Comparison of ENCODE assay signal across 11 mouse cellular contexts in the genomic region with DNA sequence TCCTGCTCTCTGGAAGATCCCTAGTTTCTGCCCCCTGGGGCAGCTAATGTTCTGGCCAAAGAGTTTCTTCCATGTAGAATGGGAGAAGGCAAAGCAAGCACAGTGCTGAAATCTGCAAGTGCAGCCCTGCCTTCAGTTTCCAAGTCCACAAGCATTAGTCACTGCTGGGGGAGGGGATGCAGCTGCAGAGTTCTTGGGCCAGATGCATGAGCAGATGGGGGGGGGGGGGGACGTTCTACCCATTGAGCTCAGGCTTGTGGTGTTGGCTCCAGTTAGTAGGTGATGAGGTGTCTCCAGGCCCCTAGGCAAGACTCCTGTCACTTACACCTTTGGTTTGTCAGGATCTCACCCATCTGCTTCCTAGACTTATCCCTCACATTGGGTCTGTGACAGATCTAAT. TPM values are rescaled to one million over a fixed set of nuclear protein-coding genes. Genes with fewer than 3 reads are reported as not detected.
DNase-seq lines count a peak whose midpoint lies in the region; ATAC-seq and TF ChIP-seq lines count a peak whose summit lies in the region.
"Had no signal": no experiment of that assay in that cellular context is flagged by ENCODE, and none has a peak within 500 bp of the region (broad histone marks: within the 10 kb centered on the region; RNA-seq: fewer than 3 reads in every experiment).

No protein-coding gene starts in this region.

- no peaks in the 10 kb centered on the region for H3K4me1 ChIP-seq in limb, embryonic 14.5 days (ENCODE audit: control insufficient read depth, insufficient read depth, low read length)
- peaks cover 6% of the 10 kb centered on the region; the same call in 1 of the 2 replicates for H3K4me1 ChIP-seq in hindbrain, embryonic 14.5 days (replicated peaks; ENCODE audit: control insufficient read depth, insufficient read depth, low read length)

- ATAC-seq in limb, embryonic 14.5 days (ENCODE audit: low FRiP score, low read depth) = no peak
- ATAC-seq in hindbrain, embryonic 14.5 days (ENCODE audit: low FRiP score) = no peak
- ATAC-seq: hindbrain, embryonic 16.5 days had no signal

- no peak overlapping the region for H3K9ac ChIP-seq in limb, embryonic 14.5 days (ENCODE audit: low read depth, low read length, severe bottlenecking)
- H3K9ac ChIP-seq in hindbrain, embryonic 14.5 days = no peak overlapping the region

- no peak for TF ChIP-seq POLR2A in limb, embryonic 14.5 days (IDR thresholded peaks at IDR 0.05; ENCODE audit: borderline replicate concordance, extremely low read depth, insufficient read depth, insufficient read length)

- no CpG with 5 or more reads among the region's 1 CpGs for WGBS in limb, embryonic 14.5 days
- 64% methylated on average over 1 of the region's 1 CpGs for WGBS in hindbrain, embryonic 14.5 days

- no peak overlapping the region for H3K4me3 ChIP-seq in limb, embryonic 14.5 days (replicated peaks; ENCODE audit: low read length)
- no peak overlapping the region for H3K4me3 ChIP-seq in hindbrain, embryonic 14.5 days (replicated peaks; ENCODE audit: low read length)

- no peaks in the 10 kb centered on the region for H3K9me3 ChIP-seq in limb, embryonic 14.5 days (ENCODE audit: control insufficient read depth, low read length)
- H3K9me3 ChIP-seq in hindbrain, embryonic 14.5 days (ENCODE audit: control insufficient read depth, low read length) = no peaks in the 10 kb centered on the region

- DNase-seq in layer of hippocampus, adult 11-12 months (ENCODE audit: low spot score) = peak; percentile 33
- no peak for DNase-seq in layer of hippocampus, postnatal 14 days (ENCODE audit: low spot score in 2 of 2)
- peak; percentile 37 for DNase-seq in fibroblast of lung, adult 2 months (ENCODE audit: low read depth)
- DNase-seq in limb, embryonic 14.5 days (ENCODE audit: low spot score) = peak; percentile 32
- peak; percentile 81 for DNase-seq in thymus, postnatal 14 days
- no peak for DNase-seq in hindbrain, embryonic 14.5 days (ENCODE audit: low spot score)
- no peak for DNase-seq in spleen, adult 18-20 months
- DNase-seq in natural killer cell, adult 2 months (ENCODE audit: low spot score in 2 of 2) = no peak
- DNase-seq: kidney, postnatal 25 days had no signal

- no peak overlapping the region for H3K4me2 ChIP-seq in limb, embryonic 14.5 days (replicated peaks; ENCODE audit: low read depth, low read length, severe bottlenecking)
- no peak overlapping the region for H3K4me2 ChIP-seq in hindbrain, embryonic 14.5 days (replicated peaks)

- H3K27ac ChIP-seq in limb, embryonic 14.5 days (replicated peaks; ENCODE audit: low read depth, low read length) = no peak overlapping the region
- no peak overlapping the region for H3K27ac ChIP-seq in hindbrain, embryonic 14.5 days
- H3K27ac ChIP-seq: macrophage had no signal

- no peaks in the 10 kb centered on the region for H3K27me3 ChIP-seq in limb, embryonic 14.5 days (ENCODE audit: control insufficient read depth, insufficient read depth, low read length)
- H3K27me3 ChIP-seq in hindbrain, embryonic 14.5 days (ENCODE audit: control insufficient read depth, insufficient read depth, low read length) = no peaks in the 10 kb centered on the region

- H3K36me3 ChIP-seq in limb, embryonic 14.5 days (ENCODE audit: control insufficient read depth, insufficient read depth, low read length) = no peaks in the 10 kb centered on the region
- no peaks in the 10 kb centered on the region for H3K36me3 ChIP-seq in hindbrain, embryonic 14.5 days (replicated peaks; ENCODE audit: control insufficient read depth, insufficient read depth)

RNA-seq across cellular contexts. Expression of gene Brdt, which starts 24.8 kb away (rescaled TPM):
- total RNA-seq in layer of hippocampus, postnatal 14 days (2021) = 10 to 100 TPM; 13.9 to 14.6 TPM
- polyA plus RNA-seq in limb, embryonic 14.5 days (2012; rRNA removed) = 4.8 and 5.0 TPM in 2 replicates
- 4.3 and 4.5 TPM in 2 replicates for polyA plus RNA-seq in limb, embryonic 14.5 days (2014; fragmentation: Nextera tagmentation; extraction: Ambion mirVana)
- polyA plus RNA-seq in hindbrain, embryonic 14.5 days (2014; fragmentation: Nextera tagmentation; extraction: Ambion mirVana) = 3.2 and 3.4 TPM in 2 replicates

RNA-seq across cellular contexts. Expression of gene Ephx4, which starts 46.7 kb away (rescaled TPM):
- total RNA-seq in layer of hippocampus, postnatal 14 days (2021) = 10 to 100 TPM; 38.9 to 41.1 TPM
- polyA plus RNA-seq in limb, embryonic 14.5 days (2012; rRNA removed) = 2.4 and 2.8 TPM in 2 replicates
- polyA plus RNA-seq in limb, embryonic 14.5 days (2014; fragmentation: Nextera tagmentation; extraction: Ambion mirVana) = 1.8 and 2.4 TPM in 2 replicates
- polyA plus RNA-seq in hindbrain, embryonic 14.5 days (2014; fragmentation: Nextera tagmentation; extraction: Ambion mirVana) = 2.9 and 3.2 TPM in 2 replicates
- polyA plus RNA-seq: macrophage had no signal

Comparison
In these comparisons a context has a peak if more than half of its experiments do, and no peak if none do; other contexts are left out.
1. DNase-seq: peak in layer of hippocampus, adult 11-12 months (single experiment), fibroblast of lung, adult 2 months (single experiment), limb, embryonic 14.5 days (single experiment) and thymus, postnatal 14 days (single experiment); none in layer of hippocampus, postnatal 14 days (0 of 2), hindbrain, embryonic 14.5 days (single experiment), spleen, adult 18-20 months (0 of 2) and natural killer cell, adult 2 months (0 of 2).